Mouse (Mus musculus) lung, postnatal 0 days (tissue): Measurements from ENCODE around the gene Pbx1. TPM values are rescaled to one million over a fixed set of nuclear protein-coding genes. Genes with fewer than 3 reads are reported as not detected.

Source experiments
- ATAC-seq: fragments of 200-750 bp; cut with Nextera tagmentation; 2 replicates; pipeline ENCODE4 v1.8.0; 2017; ENCODE audit warnings: moderate library complexity
- DNase-seq: peaks from one replicate; pipeline ENCODE4 v3.0.0-alpha.2; 2016; ENCODE audit warnings: low spot score
- H3K27ac ChIP-seq: fragments of 300-500 bp; sonication (generic); 2 replicates; pipeline ENCODE4 v1.5.1; 2014; ENCODE audit warnings: antibody characterized with exemption, mild to moderate bottlenecking, low read length, mixed read lengths
- H3K27me3 ChIP-seq: fragments of 300-500 bp; sonication (generic); replicated peaks from 2 replicates; pipeline ENCODE4 v1.6.1; 2014; ENCODE audit warnings: low read length, mixed read lengths; ENCODE audit not compliant: insufficient read depth
- H3K36me3 ChIP-seq: fragments of 300-500 bp; sonication (generic); 2 replicates; pipeline ENCODE4 v1.6.1; 2014; ENCODE audit warnings: low read length, mixed read lengths; ENCODE audit not compliant: insufficient read depth
- H3K4me1 ChIP-seq: fragments of 300-500 bp; sonication (generic); 2 replicates; pipeline ENCODE4 v1.6.1; 2014; ENCODE audit warnings: antibody characterized with exemption, low read depth, low read length, mixed read lengths; ENCODE audit not compliant: insufficient read depth
- H3K4me2 ChIP-seq: fragments of 300-500 bp; sonication (generic); replicated peaks from 2 replicates; pipeline ENCODE4 v1.6.1; 2014; ENCODE audit warnings: low read depth, mild to moderate bottlenecking, low read length, moderate library complexity, mixed read lengths
- H3K4me3 ChIP-seq: fragments of 300-500 bp; sonication (generic); 2 replicates; pipeline ENCODE4 v1.5.1; 2014; ENCODE audit warnings: low read depth, low read length
- H3K9ac ChIP-seq: fragments of 300-500 bp; sonication (generic); replicated peaks from 2 replicates; pipeline ENCODE4 v1.6.1; 2014; ENCODE audit warnings: low read depth, mild to moderate bottlenecking
- H3K9me3 ChIP-seq: fragments of 300-500 bp; sonication (generic); 2 replicates; pipeline ENCODE4 v1.6.1; 2016; ENCODE audit warnings: low read length, mixed read lengths
- CTCF ChIP-seq: IDR thresholded peaks from 2 replicates; pipeline ENCODE4 v1.5.1; 2016; ENCODE audit warnings: antibody characterized with exemption, mild to moderate bottlenecking
- EP300 ChIP-seq: IDR thresholded peaks from 2 replicates; pipeline ENCODE4 v1.6.1; 2016; ENCODE audit warnings: antibody characterized with exemption, mild to moderate bottlenecking, control low read depth
- WGBS: fragments of 180-500 bp; shearing (Covaris S2); extraction: QIAGEN DNeasy Blood & Tissue Kit; methylation state at CpG from one replicate; pipeline ENCODE4 v1.1.7; 2014; 5-methylcytosine and 5-hydroxymethylcytosine counted together
- polyA plus RNA-seq: library from polyadenylated mRNA; unstranded; fragments of >200 nt; fragmentation: Nextera tagmentation; extraction: Ambion mirVana; gene quantifications from 2 replicates; pipeline ENCODE4 v1.2.1, GENCODE M21; 2015

The Pbx1 gene
- polyA plus RNA-seq, 1 experiment from 2014 or later: 23.9 TPM

DNA sequence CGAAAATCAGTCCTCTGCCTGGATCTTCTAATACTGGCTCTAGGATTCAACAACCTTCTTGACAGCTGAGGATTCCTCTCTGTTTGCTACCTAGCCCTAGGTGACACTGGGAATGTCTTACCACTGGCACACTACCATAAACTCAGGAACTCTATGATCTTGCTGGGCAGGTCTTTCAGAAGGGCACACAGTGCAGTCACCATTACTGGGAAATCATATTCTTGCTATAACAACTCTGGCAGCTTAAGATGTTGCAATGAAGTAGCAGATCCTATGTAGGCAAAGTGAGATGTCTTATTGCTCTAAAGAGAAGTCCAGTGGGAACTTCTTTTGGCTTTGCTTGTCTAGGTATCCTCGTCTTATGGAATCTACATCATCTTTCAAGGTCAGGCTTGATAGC is 265.2 kb downstream of the Pbx1 start:
- TF ChIP-seq CTCF: no peak
- TF ChIP-seq EP300: no peak
- Histone ChIP-seq H3K27ac (no peak overlapping the region), H3K27me3 (no peaks in the 10 kb centered on the region), H3K4me1 (peaks cover 5% of the 10 kb centered on the region; the same call in 1 of the 2 replicates), H3K4me3 (no peak overlapping the region), H3K9ac (no peak overlapping the region), H3K9me3 (no peaks in the 10 kb centered on the region), H3K36me3 (no peaks in the 10 kb centered on the region), H3K4me2 (no peak overlapping the region)
- no peak for DNase-seq
- ATAC-seq: no peak
- 90% methylated on average over 2 of the region's 2 CpGs for WGBS

DNA sequence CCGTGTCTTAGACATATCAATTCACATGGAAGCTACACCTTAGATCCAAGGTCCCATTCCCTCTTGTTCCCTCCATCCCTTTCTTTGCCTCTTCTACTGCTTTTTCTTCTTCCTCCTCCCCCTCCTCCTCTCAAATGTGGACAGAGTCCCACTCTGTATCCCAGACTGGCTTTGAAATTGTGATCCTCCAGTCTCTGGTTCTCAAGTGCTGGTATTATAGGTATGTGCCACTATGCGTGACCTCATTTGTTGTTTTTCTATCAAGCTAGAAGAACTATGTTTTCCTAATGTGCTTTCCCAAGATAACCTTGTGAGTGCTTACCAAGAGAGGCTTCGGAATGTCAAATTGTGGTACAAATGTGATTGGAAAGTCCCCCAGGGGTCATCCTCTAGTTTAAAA is 267.1 kb downstream of the Pbx1 start:
- H3K27ac ChIP-seq: no peak overlapping the region
- H3K4me1 ChIP-seq: peaks cover 5% of the 10 kb centered on the region; the same call in 1 of the 2 replicates
- WGBS: 63% methylated on average over 3 of the region's 3 CpGs

DNA sequence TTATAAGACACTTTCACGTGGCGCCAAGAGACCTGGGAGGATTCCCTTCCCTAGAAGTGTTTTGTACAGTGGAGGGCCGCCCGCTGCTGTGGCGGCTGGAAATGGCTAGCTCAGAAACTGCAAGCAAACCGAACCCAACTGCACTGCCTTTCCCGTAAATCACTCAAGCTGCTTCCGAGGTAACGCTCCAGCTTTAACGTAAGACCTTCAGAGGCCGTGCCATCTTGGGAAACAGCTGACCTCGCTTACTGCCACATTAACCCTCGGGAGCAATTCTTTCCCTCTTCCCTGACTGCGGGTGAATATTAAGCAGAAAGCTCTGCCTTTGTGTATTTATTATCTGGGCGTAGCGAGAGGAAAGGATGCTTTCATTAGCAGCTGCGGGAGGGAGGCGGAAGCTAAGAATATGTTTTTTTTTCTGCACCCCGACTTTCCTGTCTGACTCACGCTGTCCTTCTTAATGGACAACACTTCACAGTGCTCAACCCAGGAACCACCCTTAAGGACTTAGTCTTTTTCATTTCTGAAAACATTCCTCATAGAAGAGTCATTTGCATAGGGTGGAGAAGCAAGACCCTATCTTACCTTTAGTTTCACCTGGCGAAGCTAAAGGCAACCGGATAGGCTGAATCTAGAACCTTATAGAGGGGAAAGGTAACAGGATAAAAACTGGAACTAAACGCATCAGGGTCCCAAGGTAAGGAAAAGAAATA is 268.4 kb downstream of the Pbx1 start:
- Histone ChIP-seq H3K27me3 (no peaks in the 10 kb centered on the region), H3K36me3 (no peaks in the 10 kb centered on the region; the same call in 1 of the 2 replicates), H3K9ac (no peak overlapping the region), H3K4me2 (no peak overlapping the region), H3K27ac (no peak overlapping the region), H3K9me3 (no peaks in the 10 kb centered on the region), H3K4me3 (no peak overlapping the region), H3K4me1 (no peaks in the 10 kb centered on the region)
- DNase-seq: peak; percentile 30
- TF ChIP-seq EP300 (no peak), CTCF (no peak)
- ATAC-seq: peak; percentile 37
- WGBS: 67% methylated on average over 23 of the region's 23 CpGs

More for the DNA sequence above, 267.1 kb downstream of the Pbx1 start:
- DNase-seq (no peak), ATAC-seq (no peak)
- no peaks in the 10 kb centered on the region for H3K9me3 ChIP-seq
- no peak for TF ChIP-seq CTCF
- no peak for TF ChIP-seq EP300
- H3K4me2 ChIP-seq: no peak overlapping the region
- H3K36me3 ChIP-seq: no peaks in the 10 kb centered on the region
- no peak overlapping the region for H3K4me3 ChIP-seq
- H3K9ac ChIP-seq: no peak overlapping the region
- no peaks in the 10 kb centered on the region for H3K27me3 ChIP-seq

DNA sequence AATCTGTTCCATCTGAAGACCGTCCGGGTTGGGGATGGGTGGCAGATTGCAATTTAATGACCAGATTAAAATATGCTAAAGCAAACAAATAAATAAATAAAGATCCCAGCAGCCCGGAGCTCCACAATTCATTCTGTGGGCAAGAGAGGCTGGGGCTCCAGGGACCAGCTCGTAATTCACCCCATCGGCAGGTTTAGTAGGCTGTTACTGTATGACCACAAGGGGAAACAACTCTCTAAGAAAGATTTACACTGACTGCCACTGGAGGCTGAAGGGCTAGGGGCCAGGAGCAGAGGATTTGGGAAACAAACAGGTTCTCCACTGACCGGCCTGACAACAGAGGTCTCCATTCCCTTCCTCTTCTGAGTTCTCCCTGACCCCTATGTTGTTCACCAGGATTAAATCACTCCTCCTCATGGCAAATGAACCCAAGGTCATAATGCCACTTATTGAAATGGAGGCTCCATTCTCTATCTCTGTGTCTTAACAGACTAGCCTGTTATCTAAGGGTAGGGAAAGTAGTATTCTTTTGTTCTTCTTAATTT is 292.9 kb downstream of the Pbx1 start:
- Histone ChIP-seq H3K27ac (no peak overlapping the region), H3K4me2 (no peak overlapping the region), H3K36me3 (no peaks in the 10 kb centered on the region), H3K4me1 (no peaks in the 10 kb centered on the region), H3K4me3 (no peak overlapping the region), H3K9ac (no peak overlapping the region), H3K9me3 (no peaks in the 10 kb centered on the region), H3K27me3 (no peaks in the 10 kb centered on the region)
- ATAC-seq (no peak), DNase-seq (no peak)
- no peak for TF ChIP-seq EP300
- TF ChIP-seq CTCF: no peak
- WGBS: 79% methylated on average over 6 of the region's 6 CpGs

DNA sequence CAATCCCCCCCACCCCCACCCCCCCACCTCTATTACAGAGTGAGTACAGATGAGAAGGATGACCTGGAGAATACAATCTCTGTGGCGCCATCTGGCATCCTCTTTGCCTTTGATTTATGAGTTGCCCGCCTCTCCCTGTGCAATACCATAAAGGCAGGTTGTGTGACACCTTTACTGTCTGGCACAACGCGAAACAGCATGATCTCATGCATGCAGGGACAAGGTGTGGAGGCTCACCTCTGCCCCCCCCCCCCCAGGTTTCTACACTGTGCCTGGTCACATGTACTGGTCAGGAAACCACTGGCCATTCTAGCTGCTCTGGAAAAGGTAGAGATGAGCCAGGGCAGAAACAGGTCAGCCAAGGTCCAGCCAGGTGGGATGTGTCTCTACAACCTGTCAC is 293.4 kb downstream of the Pbx1 start:
- Histone ChIP-seq H3K4me3 (no peak overlapping the region), H3K4me2 (no peak overlapping the region), H3K4me1 (no peaks in the 10 kb centered on the region), H3K27ac (no peak overlapping the region), H3K36me3 (no peaks in the 10 kb centered on the region), H3K9ac (no peak overlapping the region), H3K9me3 (no peaks in the 10 kb centered on the region), H3K27me3 (no peaks in the 10 kb centered on the region)
- ATAC-seq: no peak
- no peak for TF ChIP-seq EP300
- no peak for TF ChIP-seq CTCF
- no peak for DNase-seq
- 87% methylated on average over 4 of the region's 4 CpGs for WGBS

DNA sequence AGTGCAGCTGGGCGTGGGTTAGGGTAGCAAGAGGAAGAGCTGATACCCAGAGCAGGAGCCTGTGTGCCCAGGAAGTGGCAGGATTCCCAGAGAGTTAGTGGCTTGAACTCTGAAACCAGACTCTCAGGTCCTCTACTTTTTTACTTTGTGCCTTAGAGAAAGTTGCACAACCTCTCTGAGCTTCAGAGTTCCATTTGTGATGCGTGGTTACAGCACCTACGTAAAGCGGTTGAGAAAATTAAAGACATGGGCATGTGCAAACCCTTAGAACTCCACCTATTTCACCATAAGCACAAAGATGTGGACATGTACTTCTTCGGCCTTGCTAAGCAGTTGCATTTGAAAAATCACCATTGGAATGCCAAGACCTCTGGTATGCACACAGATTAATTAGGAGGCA is 294.2 kb downstream of the Pbx1 start:
- 83% methylated on average over 5 of the region's 5 CpGs for WGBS
- no peak for ATAC-seq
- no peak overlapping the region for H3K4me3 ChIP-seq

More for the DNA sequence above, 294.2 kb downstream of the Pbx1 start:
- Histone ChIP-seq H3K27ac (no peak overlapping the region), H3K4me2 (no peak overlapping the region), H3K27me3 (no peaks in the 10 kb centered on the region), H3K9ac (no peak overlapping the region), H3K36me3 (no peaks in the 10 kb centered on the region), H3K4me1 (no peaks in the 10 kb centered on the region), H3K9me3 (no peaks in the 10 kb centered on the region)
- DNase-seq: no peak
- TF ChIP-seq CTCF (no peak), EP300 (no peak)
